Comparison of ENCODE assay signal across 12 mouse cellular contexts in the genomic region with DNA sequence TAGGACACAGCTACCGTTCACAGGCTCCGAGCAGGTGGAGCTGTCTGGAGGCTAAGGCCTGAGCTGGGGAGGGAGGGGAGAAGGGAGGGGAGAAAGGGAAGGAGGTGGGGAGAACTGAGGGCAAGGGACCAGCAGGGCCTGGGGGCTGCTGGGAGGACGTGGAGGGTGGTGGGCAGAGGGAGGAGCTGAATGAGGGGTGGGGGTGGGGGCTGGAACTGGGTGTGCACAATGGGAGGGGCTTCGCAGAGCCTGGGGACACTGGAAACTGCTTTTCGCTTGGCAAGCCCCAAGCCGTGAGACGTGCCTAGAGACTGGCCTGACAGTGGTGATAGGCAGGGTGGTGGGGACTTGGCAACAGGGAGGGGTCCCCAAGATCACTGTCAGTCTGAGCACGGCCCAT. TPM values are rescaled to one million over a fixed set of nuclear protein-coding genes. Genes with fewer than 3 reads are reported as not detected.
A peak's percentile ranks its signal among the peaks of the same experiment; 100 is the strongest.
DNase-seq lines count a peak whose midpoint lies in the region; ATAC-seq and TF ChIP-seq lines count a peak whose summit lies in the region.
"Had no signal": no experiment of that assay in that cellular context is flagged by ENCODE, and none has a peak within 500 bp of the region (broad histone marks: within the 10 kb centered on the region; RNA-seq: fewer than 3 reads in every experiment).

No protein-coding gene starts in this region.

- TF ChIP-seq EP300 in ES-Bruce4 (IDR thresholded peaks at IDR 0.05; ENCODE audit: insufficient read depth, low read depth, low read length), result peak; percentile 53; the same call in 1 of the 2 replicates

- no peak for DNase-seq in heart, postnatal 4 days
- DNase-seq in liver, embryonic 13.5 days, result no peak
- DNase-seq in gastrocnemius, postnatal 25 days, result no peak
- DNase-seq in embryo, embryonic 10.5 days (ENCODE audit: low spot score), result no peak

- ATAC-seq in heart, embryonic 14.5 days (ENCODE audit: insufficient number of reproducible peaks, insufficient read depth, low FRiP score, low read depth), result no peak
- ATAC-seq in forebrain, embryonic 15.5 days (replicated peaks), result peak; percentile 12; the same call in 1 of the 2 replicates
- 0 out of 2 replicates have a peak, but pooled peaks have one; percentile 19 for ATAC-seq in liver, embryonic 13.5 days (ENCODE audit: low read depth)
- ATAC-seq in frontal cortex, adult (ENCODE audit: low TSS enrichment), result no peak

- H3K4me2 ChIP-seq in heart, embryonic 14.5 days (ENCODE audit: low read length), result peak overlapping the region; percentile 75
- peak overlapping the region; percentile 45 for H3K4me2 ChIP-seq in forebrain, embryonic 15.5 days (replicated peaks)
- H3K4me2 ChIP-seq in liver, embryonic 13.5 days, result peak overlapping the region; percentile 53

- H3K9me3 ChIP-seq in heart, embryonic 14.5 days (ENCODE audit: control insufficient read depth, low read length), result no peaks in the 10 kb centered on the region
- no peaks in the 10 kb centered on the region for H3K9me3 ChIP-seq in ES-Bruce4 (replicated peaks; ENCODE audit: control insufficient read depth, insufficient read depth, low read length, poor library complexity, severe bottlenecking)
- no peaks in the 10 kb centered on the region for H3K9me3 ChIP-seq in forebrain, embryonic 15.5 days
- H3K9me3 ChIP-seq in liver, embryonic 13.5 days (replicated peaks), result 0 out of 2 replicates have a peak, but pooled peaks cover 3% of the 10 kb centered on the region
- H3K9me3 ChIP-seq: liver, embryonic 15.5 days had no signal

- no peak for TF ChIP-seq CTCF in ES-Bruce4 (IDR thresholded peaks at IDR 0.05; ENCODE audit: low read depth, low read length)

- peak overlapping the region; percentile 57 to 59 for H3K27ac ChIP-seq in heart, embryonic 14.5 days (replicated peaks in 1 of 2; ENCODE audit: control insufficient read depth in 1 of 2, insufficient read depth in 1 of 2, low read depth in 2 of 2, low read length in 2 of 2)
- H3K27ac ChIP-seq in ES-Bruce4 (ENCODE audit: insufficient read depth, low read length), result no peak overlapping the region
- peak overlapping the region; percentile 96 for H3K27ac ChIP-seq in forebrain, embryonic 15.5 days (replicated peaks)
- H3K27ac ChIP-seq in liver, embryonic 13.5 days, result no peak overlapping the region
- H3K27ac ChIP-seq: heart, adult 2 months; liver, embryonic 15.5 days had no signal

- peaks cover 6% of the 10 kb centered on the region for H3K27me3 ChIP-seq in heart, embryonic 14.5 days (ENCODE audit: control insufficient read depth, insufficient read depth, low read length)
- H3K27me3 ChIP-seq in ES-Bruce4 (ENCODE audit: control insufficient read depth, insufficient read depth, low read length, poor library complexity, severe bottlenecking), result peaks cover 3% of the 10 kb centered on the region; the same call in 1 of the 2 replicates
- no peaks in the 10 kb centered on the region for H3K27me3 ChIP-seq in forebrain, embryonic 15.5 days
- H3K27me3 ChIP-seq in liver, embryonic 13.5 days, result peaks cover 60% of the 10 kb centered on the region

- H3K4me3 ChIP-seq in heart, embryonic 14.5 days (ENCODE audit: control insufficient read depth in 1 of 2, insufficient read depth in 1 of 2, low read depth in 1 of 2, low read length in 2 of 2), result peak overlapping the region; percentile 36 to 44; a peak in 2 of 4 replicates
- peak overlapping the region; percentile 53; the same call in 1 of the 2 replicates for H3K4me3 ChIP-seq in ES-Bruce4 (ENCODE audit: low read depth, low read length)
- H3K4me3 ChIP-seq in forebrain, embryonic 15.5 days, result peak overlapping the region; percentile 24
- no peak overlapping the region for H3K4me3 ChIP-seq in liver, embryonic 13.5 days (replicated peaks)

- TF ChIP-seq POLR2A in ES-Bruce4 (IDR thresholded peaks at IDR 0.05; ENCODE audit: insufficient read depth, low read length), result no peak

- no peaks in the 10 kb centered on the region for H3K36me3 ChIP-seq in heart, embryonic 14.5 days (ENCODE audit: control insufficient read depth, insufficient read depth, low read length)
- no peaks in the 10 kb centered on the region for H3K36me3 ChIP-seq in ES-Bruce4 (ENCODE audit: control insufficient read depth, insufficient read depth, low read length, poor library complexity, severe bottlenecking)
- H3K36me3 ChIP-seq in forebrain, embryonic 15.5 days, result no peaks in the 10 kb centered on the region
- H3K36me3 ChIP-seq in liver, embryonic 13.5 days, result no peaks in the 10 kb centered on the region
- H3K36me3 ChIP-seq: liver, embryonic 15.5 days had no signal

- peaks cover 41 to 57% of the 10 kb centered on the region in 2 experiments for H3K4me1 ChIP-seq in heart, embryonic 14.5 days (ENCODE audit: control insufficient read depth in 2 of 2, insufficient read depth in 2 of 2, low read length in 2 of 2)
- peaks cover 9% of the 10 kb centered on the region for H3K4me1 ChIP-seq in ES-Bruce4 (ENCODE audit: control insufficient read depth, insufficient read depth, low read length)
- peaks cover 96% of the 10 kb centered on the region for H3K4me1 ChIP-seq in forebrain, embryonic 15.5 days
- H3K4me1 ChIP-seq in liver, embryonic 13.5 days (replicated peaks), result peaks cover 51% of the 10 kb centered on the region

- peak overlapping the region; percentile 69 for H3K9ac ChIP-seq in heart, embryonic 14.5 days (ENCODE audit: low read length)
- H3K9ac ChIP-seq in ES-Bruce4 (ENCODE audit: low read depth, poor library complexity, severe bottlenecking), result no peak overlapping the region; the same call in 1 of the 2 replicates
- H3K9ac ChIP-seq in forebrain, embryonic 15.5 days (replicated peaks), result peak overlapping the region; percentile 37
- no peak overlapping the region for H3K9ac ChIP-seq in liver, embryonic 13.5 days
- H3K9ac ChIP-seq: liver, embryonic 15.5 days had no signal

- 24% methylated on average over 8 of the region's 8 CpGs for WGBS in heart, embryonic 14.5 days
- 5% methylated on average over 8 of the region's 8 CpGs for WGBS in forebrain, embryonic 15.5 days
- WGBS in liver, embryonic 13.5 days (ENCODE audit: insufficient replicate concordance), result 22% methylated on average over 8 of the region's 8 CpGs

RNA-seq across cellular contexts. Expression of gene Ptprs, which starts 7.0 kb away (rescaled TPM):
- polyA plus RNA-seq in heart, embryonic 14.5 days (2014; fragmentation: Nextera tagmentation; extraction: Ambion mirVana), result 51.4 and 60.1 TPM in 2 replicates
- 100 to 1,000 TPM; 140 to 141 TPM for total RNA-seq in heart, postnatal 4 days (2021)
- 149 and 159 TPM in 2 replicates for polyA plus RNA-seq in ES-Bruce4 (2011; ENCODE audit: insufficient read depth, insufficient read length, low read depth, missing spikeins)
- 375 and 409 TPM in 2 replicates for polyA plus RNA-seq in forebrain, embryonic 15.5 days (2015; fragmentation: Nextera tagmentation; extraction: Ambion mirVana)
- 6.2 and 7.6 TPM in 2 replicates for polyA plus RNA-seq in liver, embryonic 13.5 days (2015; fragmentation: Nextera tagmentation; extraction: Ambion mirVana)
- total RNA-seq in gastrocnemius, postnatal 25 days (2021), result 10 to 100 TPM; 37.7 to 39.6 TPM

RNA-seq across cellular contexts. Expression of gene Znrf4, which starts 43.0 kb away (rescaled TPM):
- polyA plus RNA-seq in heart, embryonic 14.5 days (2014; fragmentation: Nextera tagmentation; extraction: Ambion mirVana), result not detected in 2 replicates
- total RNA-seq in heart, postnatal 4 days (2021), result not detected
- polyA plus RNA-seq in ES-Bruce4 (2011; ENCODE audit: insufficient read depth, insufficient read length, low read depth, missing spikeins), result not detected in 2 replicates
- polyA plus RNA-seq in forebrain, embryonic 15.5 days (2015; fragmentation: Nextera tagmentation; extraction: Ambion mirVana), result 0.14 and 0.36 TPM in 2 replicates
- polyA plus RNA-seq in liver, embryonic 13.5 days (2015; fragmentation: Nextera tagmentation; extraction: Ambion mirVana), result not detected in 2 replicates
- total RNA-seq in gastrocnemius, postnatal 25 days (2021), result not detected
- total RNA-seq: adrenal gland, adult 18-20 months; common myeloid progenitor, adult 5-6 weeks; heart, adult 2 months had no signal
- polyA plus RNA-seq: liver, embryonic 15.5 days had no signal

Comparison
In these comparisons a context has a peak if more than half of its experiments do, and no peak if none do; other contexts are left out.
1. ATAC-seq: peak in forebrain, embryonic 15.5 days (single experiment) and liver, embryonic 13.5 days (single experiment); none in heart, embryonic 14.5 days (single experiment) and frontal cortex, adult (single experiment).
2. H3K27ac ChIP-seq: peak in heart, embryonic 14.5 days (2 of 2) and forebrain, embryonic 15.5 days (single experiment); none in ES-Bruce4 (single experiment) and liver, embryonic 13.5 days (single experiment).
3. H3K9ac ChIP-seq: peak in heart, embryonic 14.5 days (single experiment) and forebrain, embryonic 15.5 days (single experiment); none in ES-Bruce4 (single experiment) and liver, embryonic 13.5 days (single experiment).
4. Peak in every context shown above with its lines, with median percentiles within 50 percentile points of each other: H3K4me2 ChIP-seq.